Mouse (Mus musculus) lung, adult 10 weeks (tissue): ENCODE results near the gene Psmd13. TPM values are rescaled to one million over a fixed set of nuclear protein-coding genes. Genes with fewer than 3 reads are reported as not detected.

Experiments
- polyA plus RNA-seq: library from polyadenylated mRNA; stranded (reverse); fragments of 350-450 nt; fragmentation: Illumina TruSeq; extraction: RNeasy Lipid Tissue Mini Kit (QIAGEN cat#74804); gene quantifications from one replicate; pipeline ENCODE4 v1.2.3, GENCODE M21; 2014; ENCODE audit warnings: low read depth, low replicate concordance; ENCODE audit not compliant: insufficient read depth

Psmd13 gene
- 114 TPM for polyA plus RNA-seq

GRCm38 (mm10) chr7:140881696-140882468 is at the start of gene Psmd13, which contains the start of gene Sirt3:
Gene Psmd13, plus strand, starts transcription at chr7:140881968.
Gene Sirt3, minus strand, starts transcription at chr7:140882309.

GRCm38 (mm10) chr7:140834968-140835757 is 46.6 kb upstream of the Psmd13 start, which contains the start of gene Urah:
Gene Urah, plus strand, starts transcription at chr7:140835018.

GRCm38 (mm10) chr7:140844905-140845665 is 36.7 kb upstream of the Psmd13 start, which contains the start of gene Scgb1c1:
Gene Scgb1c1, plus strand, starts transcription at chr7:140845547.

GRCm38 (mm10) chr7:140847755-140848580 is 33.8 kb upstream of the Psmd13 start, which contains the start of gene Odf3:
Gene Odf3, plus strand, starts transcription at chr7:140847805.

GRCm38 (mm10) chr7:140855860-140856784 is 25.6 kb upstream of the Psmd13 start, which contains the start of gene Gm45785:
Gene Gm45785, minus strand, starts transcription at chr7:140856331.

GRCm38 (mm10) chr7:140856785-140857549 is 24.8 kb upstream of the Psmd13 start, which contains the start of gene Ric8a:
Gene Ric8a, plus strand, starts transcription at chr7:140856957.

GRCm38 (mm10) chr7:140857550-140858505 is 23.9 kb upstream of the Psmd13 start, which contains the start of gene Bet1l:
Gene Bet1l, minus strand, starts transcription at chr7:140857577.

GRCm38 (mm10) chr7:140900220-140900619 is 18.5 kb downstream of the Psmd13 start, which contains the start of gene Cox8b:
Gene Cox8b, minus strand, starts transcription at chr7:140900446.

GRCm38 (mm10) chr7:140920418-140921029 is 38.8 kb downstream of the Psmd13 start, which contains the start of gene Nlrp6:
Gene Nlrp6, plus strand, starts transcription at chr7:140920902.

GRCm38 (mm10) chr7:140941222-140942051 is 59.7 kb downstream of the Psmd13 start, which contains the start of gene Pgghg:
Gene Pgghg, plus strand, starts transcription at chr7:140941391.

Other genes starting within 250 kb of the Psmd13 start
- not detected for gene Olfr53, start 235.5 kb upstream of the Psmd13 start, polyA plus RNA-seq
- not detected for gene Olfr539, start 222.0 kb upstream of the Psmd13 start, polyA plus RNA-seq
- gene Olfr45, start 200.0 kb upstream of the Psmd13 start, polyA plus RNA-seq: not detected
- not detected for gene Olfr541, start 184.7 kb upstream of the Psmd13 start, polyA plus RNA-seq
- gene Cyp2e1, start 118.2 kb upstream of the Psmd13 start, polyA plus RNA-seq: 65.6 TPM
- not detected for gene Syce1, start 94.1 kb upstream of the Psmd13 start, polyA plus RNA-seq
- 0.07 TPM for gene Zfp941, start 59.8 kb upstream of the Psmd13 start, polyA plus RNA-seq
- 18.9 TPM for gene Urah, start 47.0 kb upstream of the Psmd13 start, polyA plus RNA-seq
- 83.0 TPM for gene Scgb1c1, start 36.4 kb upstream of the Psmd13 start, polyA plus RNA-seq
- not detected for gene Odf3, start 34.2 kb upstream of the Psmd13 start, polyA plus RNA-seq
- gene Gm45785, start 25.6 kb upstream of the Psmd13 start, polyA plus RNA-seq: not detected
- 54.0 TPM for gene Ric8a, start 25.0 kb upstream of the Psmd13 start, polyA plus RNA-seq
- gene Bet1l, start 24.4 kb upstream of the Psmd13 start, polyA plus RNA-seq: 29.7 TPM
- 15.3 TPM for gene Sirt3, start 341 bp downstream of the Psmd13 start, polyA plus RNA-seq
- 141 TPM for gene Cox8b, start 18.5 kb downstream of the Psmd13 start, polyA plus RNA-seq
- gene Nlrp6, start 38.9 kb downstream of the Psmd13 start, polyA plus RNA-seq: not detected
- gene Pgghg, start 59.4 kb downstream of the Psmd13 start, polyA plus RNA-seq: 13.7 TPM
- 1.2 TPM for gene Ifitm5, start 68.3 kb downstream of the Psmd13 start, polyA plus RNA-seq
- not detected for gene Gm45717, start 74.0 kb downstream of the Psmd13 start, polyA plus RNA-seq
- gene Ifitm2, start 74.0 kb downstream of the Psmd13 start, polyA plus RNA-seq: 663 TPM
- gene Ifitm1, start 85.3 kb downstream of the Psmd13 start, polyA plus RNA-seq: 139 TPM
- gene Ifitm3, start 128.8 kb downstream of the Psmd13 start, polyA plus RNA-seq: 811 TPM
- gene Ifitm6, start 136.0 kb downstream of the Psmd13 start, polyA plus RNA-seq: 21.7 TPM
- gene Gm17387, start 147.2 kb downstream of the Psmd13 start, polyA plus RNA-seq: not detected
- gene B4galnt4, start 179.1 kb downstream of the Psmd13 start, polyA plus RNA-seq: not detected
- 12.5 TPM for gene Pkp3, start 196.2 kb downstream of the Psmd13 start, polyA plus RNA-seq
- 23.1 TPM for gene Sigirr, start 218.6 kb downstream of the Psmd13 start, polyA plus RNA-seq
- gene Ano9, start 235.8 kb downstream of the Psmd13 start, polyA plus RNA-seq: 1.0 TPM
- gene Ptdss2, start 240.4 kb downstream of the Psmd13 start, polyA plus RNA-seq: 14.6 TPM